20 mouse cellular contexts compared by ENCODE assay signal in genomic region chr7:99052471-99053241, GRCm38 (mm10).
DNase-seq lines count a peak whose midpoint lies in the region; ATAC-seq and TF ChIP-seq lines count a peak whose summit lies in the region.
"Had no signal": no experiment of that assay in that cellular context is flagged by ENCODE, and none has a peak within 500 bp of the region (broad histone marks: within the 10 kb centered on the region; RNA-seq: fewer than 3 reads in every experiment).

No protein-coding gene starts in this region.

- DNase-seq in kidney, adult 9 months = no peak
- DNase-seq in ES-E14 (ENCODE audit: low read depth, low spot score) = no peak
- DNase-seq in midbrain, postnatal 0 days (ENCODE audit: low spot score) = no peak
- no peak for DNase-seq in midbrain, embryonic 10.5 days (ENCODE audit: low spot score)
- DNase-seq: adrenal gland, postnatal 10 days; cerebellum, adult 11 months; cerebellum, postnatal 25 days; gastrocnemius, adult 2 months; heart, postnatal 4 days; kidney, postnatal 10 days; thymus, postnatal 25 days had no signal

- no peak overlapping the region for H3K4me2 ChIP-seq in kidney, embryonic 16.5 days (replicated peaks; ENCODE audit: low read depth, low read length)
- no peak overlapping the region for H3K4me2 ChIP-seq in lung, embryonic 16.5 days (ENCODE audit: low read depth, low read length)
- H3K4me2 ChIP-seq in midbrain, postnatal 0 days (ENCODE audit: low read depth, low read length, poor library complexity, severe bottlenecking) = no peak overlapping the region
- H3K4me2 ChIP-seq: hindbrain, embryonic 15.5 days; limb, embryonic 15.5 days; midbrain, embryonic 15.5 days had no signal

- no peak for TF ChIP-seq CTCF in midbrain, postnatal 0 days (IDR thresholded peaks at IDR 0.05)

- H3K9ac ChIP-seq in kidney, embryonic 16.5 days (replicated peaks; ENCODE audit: low read length) = no peak overlapping the region
- no peak overlapping the region for H3K9ac ChIP-seq in ES-E14 (ENCODE audit: insufficient read depth, low read depth, low read length, poor library complexity, severe bottlenecking)
- H3K9ac ChIP-seq in lung, embryonic 16.5 days (ENCODE audit: low read length) = no peak overlapping the region
- no peak overlapping the region for H3K9ac ChIP-seq in midbrain, postnatal 0 days (replicated peaks; ENCODE audit: low read length, poor library complexity, severe bottlenecking)
- H3K9ac ChIP-seq: hindbrain, embryonic 15.5 days; limb, embryonic 15.5 days; midbrain, embryonic 15.5 days had no signal

- in situ Hi-C loops in ES-E14 (cut with MboI; ENCODE audit: low sequenced_read_pairs in 2 of 2, unreplicated experiment in 2 of 2) = no loop called here

- H3K4me1 ChIP-seq in kidney, embryonic 16.5 days (ENCODE audit: insufficient read depth, low read length) = no peaks in the 10 kb centered on the region
- no peaks in the 10 kb centered on the region for H3K4me1 ChIP-seq in ES-E14 (ENCODE audit: control insufficient read depth in 2 of 2, insufficient read depth in 2 of 2, low read length in 2 of 2, poor library complexity in 1 of 2)
- H3K4me1 ChIP-seq in lung, embryonic 16.5 days (replicated peaks; ENCODE audit: control insufficient read depth, insufficient read depth, low read length) = peaks cover 9% of the 10 kb centered on the region
- no peaks in the 10 kb centered on the region for H3K4me1 ChIP-seq in midbrain, postnatal 0 days (ENCODE audit: insufficient read depth, low read length)
- H3K4me1 ChIP-seq in midbrain, embryonic 10.5 days = no peaks in the 10 kb centered on the region
- H3K4me1 ChIP-seq: limb, embryonic 15.5 days; midbrain, embryonic 15.5 days had no signal

- peak overlapping the region; percentile 35; the same call in 1 of the 2 replicates for H3K27ac ChIP-seq in kidney, embryonic 16.5 days (ENCODE audit: low read length)
- H3K27ac ChIP-seq in ES-E14 (ENCODE audit: insufficient read depth, low read depth, low read length, poor library complexity, severe bottlenecking) = no peak overlapping the region
- H3K27ac ChIP-seq in lung, embryonic 16.5 days (ENCODE audit: low read length) = no peak overlapping the region
- H3K27ac ChIP-seq in midbrain, postnatal 0 days (ENCODE audit: low read depth, low read length) = no peak overlapping the region
- no peak overlapping the region for H3K27ac ChIP-seq in midbrain, embryonic 10.5 days (replicated peaks)
- H3K27ac ChIP-seq: forebrain, embryonic 10.5 days; gastrocnemius, adult 2 months; hindbrain, embryonic 15.5 days; limb, embryonic 15.5 days; midbrain, embryonic 15.5 days had no signal

- peaks cover 7% of the 10 kb centered on the region; the same call in 1 of the 2 replicates for H3K36me3 ChIP-seq in kidney, embryonic 16.5 days (ENCODE audit: insufficient read depth, low read length)
- no peaks in the 10 kb centered on the region; the same call in 1 of the 2 replicates for H3K36me3 ChIP-seq in ES-E14 (ENCODE audit: control insufficient read depth, insufficient read depth, low read length, poor library complexity, severe bottlenecking)
- peaks cover 7% of the 10 kb centered on the region; the same call in 1 of the 2 replicates for H3K36me3 ChIP-seq in lung, embryonic 16.5 days (ENCODE audit: control insufficient read depth, insufficient read depth, low read length)
- no peaks in the 10 kb centered on the region for H3K36me3 ChIP-seq in midbrain, postnatal 0 days (ENCODE audit: insufficient read depth, low read length)
- no peaks in the 10 kb centered on the region for H3K36me3 ChIP-seq in midbrain, embryonic 10.5 days
- H3K36me3 ChIP-seq: forebrain, embryonic 10.5 days; midbrain, embryonic 15.5 days had no signal

- H3K9me3 ChIP-seq in kidney, embryonic 16.5 days (ENCODE audit: low read length) = peaks cover 6% of the 10 kb centered on the region; the same call in 1 of the 2 replicates
- no peaks in the 10 kb centered on the region for H3K9me3 ChIP-seq in ES-E14 (ENCODE audit: control insufficient read depth, insufficient read depth, low read depth, low read length)
- peaks cover 4% of the 10 kb centered on the region for H3K9me3 ChIP-seq in lung, embryonic 16.5 days (ENCODE audit: control insufficient read depth, low read length)
- no peaks in the 10 kb centered on the region for H3K9me3 ChIP-seq in midbrain, postnatal 0 days (ENCODE audit: low read length)
- no peaks in the 10 kb centered on the region for H3K9me3 ChIP-seq in midbrain, embryonic 10.5 days (replicated peaks)
- H3K9me3 ChIP-seq: forebrain, embryonic 10.5 days; hindbrain, embryonic 15.5 days; limb, embryonic 15.5 days; midbrain, embryonic 15.5 days had no signal

- H3K4me3 ChIP-seq in kidney, embryonic 16.5 days (ENCODE audit: low read length) = no peak overlapping the region
- no peak overlapping the region for H3K4me3 ChIP-seq in ES-E14 (ENCODE audit: insufficient read depth in 1 of 2, low read depth in 1 of 2, low read length in 2 of 2, poor library complexity in 1 of 2, severe bottlenecking in 1 of 2)
- no peak overlapping the region for H3K4me3 ChIP-seq in lung, embryonic 16.5 days (ENCODE audit: low read length)
- H3K4me3 ChIP-seq in midbrain, postnatal 0 days (ENCODE audit: low read depth, low read length) = no peak overlapping the region
- no peak overlapping the region for H3K4me3 ChIP-seq in midbrain, embryonic 10.5 days
- H3K4me3 ChIP-seq: forebrain, embryonic 10.5 days; gastrocnemius, adult 2 months; hindbrain, embryonic 15.5 days; limb, embryonic 15.5 days; midbrain, embryonic 15.5 days had no signal

- no peaks in the 10 kb centered on the region for H3K27me3 ChIP-seq in kidney, embryonic 16.5 days (ENCODE audit: insufficient read depth, low read length)
- no peaks in the 10 kb centered on the region for H3K27me3 ChIP-seq in lung, embryonic 16.5 days (ENCODE audit: control insufficient read depth, insufficient read depth, low read depth, low read length)
- H3K27me3 ChIP-seq in midbrain, postnatal 0 days (ENCODE audit: insufficient read depth, low read length) = no peaks in the 10 kb centered on the region
- H3K27me3 ChIP-seq in midbrain, embryonic 10.5 days (ENCODE audit: low read depth, poor library complexity, severe bottlenecking) = no peaks in the 10 kb centered on the region
- H3K27me3 ChIP-seq: hindbrain, embryonic 15.5 days; limb, embryonic 15.5 days; midbrain, embryonic 15.5 days had no signal

- ATAC-seq in kidney, embryonic 16.5 days (ENCODE audit: low FRiP score, low TSS enrichment) = no peak
- ATAC-seq in lung, embryonic 16.5 days (ENCODE audit: low read depth) = peak; percentile 79
- peak; percentile 68 for ATAC-seq in megakaryocyte, adult 5-6 weeks (ENCODE audit: poor library complexity, severe bottlenecking)
- no peak for ATAC-seq in inflammation-experienced regulatory T-cells, adult 6 months
- no peak for ATAC-seq in midbrain, postnatal 0 days (ENCODE audit: low FRiP score)
- ATAC-seq: intestine, embryonic 16.5 days; midbrain, embryonic 15.5 days had no signal

- 82% methylated on average over 6 of the region's 6 CpGs for WGBS in kidney, embryonic 16.5 days
- WGBS in lung, embryonic 16.5 days = 76% methylated on average over 6 of the region's 6 CpGs
- WGBS in midbrain, postnatal 0 days = 88% methylated on average over 6 of the region's 6 CpGs
- 91% methylated on average over 6 of the region's 6 CpGs for WGBS in midbrain, embryonic 10.5 days

TF ChIP-seq in ES-E14, 5 proteins besides CTCF, POLR2A, EP300 and RAD21:
- TF ChIP-seq CHD2 (IDR thresholded peaks at IDR 0.05; ENCODE audit: low read depth, low read length) = no peak
- TF ChIP-seq MAFK (IDR thresholded peaks at IDR 0.05; ENCODE audit: insufficient read depth, low read depth, low read length) = peak; percentile 61; the same call in 1 of the 2 replicates

Comparison
In these comparisons a context has a peak if more than half of its experiments do, and no peak if none do; other contexts are left out.
1. ATAC-seq: peak in lung, embryonic 16.5 days (single experiment) and megakaryocyte, adult 5-6 weeks (single experiment); none in kidney, embryonic 16.5 days (single experiment), inflammation-experienced regulatory T-cells, adult 6 months (single experiment) and midbrain, postnatal 0 days (single experiment).